Mouse (Mus musculus) lung, adult 18-20 months (tissue): ENCODE measurements around the gene Ccdc177.
A peak's percentile ranks its signal among the peaks of the same experiment; 100 is the strongest.

Source experiments
- DNase-seq, 2 experiments: peaks; one replicate each; pipeline ENCODE4 v3.0.0; 2022; ENCODE audit warnings: mixed read lengths in 2 of 2

The Ccdc177 gene

DNA sequence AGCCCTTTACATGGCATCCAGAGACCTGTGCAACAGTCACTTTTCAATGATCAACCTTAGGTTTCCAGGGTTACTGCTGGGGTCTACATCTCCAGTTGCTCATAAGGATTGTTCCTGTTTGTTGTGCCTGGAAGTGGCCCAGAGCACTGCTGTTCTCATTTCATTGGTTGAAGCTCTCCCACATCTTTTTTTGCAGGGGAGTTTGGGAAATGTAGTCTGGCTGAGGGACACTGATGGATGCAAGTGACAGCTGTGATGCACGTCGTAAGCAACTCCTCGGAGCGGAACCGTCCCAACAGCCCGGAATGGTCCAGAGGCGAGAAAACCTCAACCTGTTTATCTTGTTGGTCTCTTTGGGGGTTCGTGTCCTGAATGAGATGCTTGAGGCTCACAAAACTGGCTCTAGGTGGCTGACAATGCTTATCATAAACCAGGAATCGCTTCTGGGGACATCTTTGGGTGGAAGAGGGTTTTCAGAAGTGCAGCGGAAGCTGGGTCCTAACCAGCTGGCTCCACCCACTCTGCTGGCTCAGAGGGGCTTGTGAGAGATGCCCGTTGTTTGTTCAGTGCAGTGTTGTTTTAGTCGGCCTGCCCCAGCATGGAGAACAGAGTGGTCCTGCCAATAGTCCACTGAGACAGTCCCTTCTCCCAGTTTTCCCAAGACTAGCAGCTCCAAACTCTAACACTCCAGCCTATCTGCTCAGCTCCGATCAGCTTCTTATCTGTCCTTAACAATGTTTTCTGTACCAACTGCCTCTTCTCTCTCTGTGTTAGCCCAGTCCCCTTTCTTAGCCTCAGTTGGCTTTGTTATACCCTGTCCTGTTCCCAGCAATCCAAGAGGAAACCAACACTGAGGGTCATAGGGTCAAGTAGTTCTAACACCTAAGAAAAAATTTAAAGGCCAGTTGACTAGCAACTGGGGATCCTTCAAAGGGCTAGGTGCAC, 25.7 kb downstream of the Ccdc177 start:
- no peak for DNase-seq

- peak; percentile 34 to 36 for DNase-seq
These were observed 29.9 kb downstream of the Ccdc177 start for GRCm38 (mm10) chr12:80730567-80730966.

DNA sequence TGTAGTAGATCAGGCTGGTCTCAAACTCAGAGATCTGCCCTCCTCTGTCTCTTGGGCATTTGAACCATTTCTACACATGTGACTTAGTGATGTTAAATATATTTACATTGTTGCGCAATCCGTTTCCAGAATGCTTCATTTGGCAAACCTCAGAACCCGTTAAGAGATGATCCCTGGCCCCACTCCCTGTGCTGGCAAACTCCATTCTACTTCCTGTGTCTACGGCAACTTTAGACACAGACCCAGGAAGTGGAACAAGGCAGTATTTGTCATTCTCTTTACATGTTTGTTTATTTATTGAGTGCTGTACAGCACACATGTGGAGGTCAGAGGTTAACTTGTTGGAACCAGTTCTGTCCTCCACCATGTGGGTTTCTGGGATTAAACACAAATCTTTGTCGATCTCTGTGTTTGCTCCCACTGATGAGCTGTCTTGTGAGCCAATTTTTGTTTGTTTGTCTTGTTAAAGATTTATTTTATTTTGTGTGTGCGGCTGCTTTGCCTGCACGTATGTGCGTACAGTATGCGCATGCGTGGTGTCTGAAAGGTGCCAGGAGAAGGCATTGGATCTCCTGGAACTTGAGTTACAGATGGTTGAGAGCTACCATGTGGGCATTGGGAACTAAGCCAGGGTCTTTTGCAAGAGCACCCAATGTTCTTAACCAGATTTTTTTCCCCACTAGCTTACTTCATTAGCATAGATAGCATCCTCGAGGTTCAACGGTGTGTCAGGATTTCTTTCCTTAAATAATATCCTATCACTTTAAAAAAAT, 30.5 kb downstream of the Ccdc177 start:
- DNase-seq = peak; percentile 78 to 80

- DNase-seq = no peak
These were observed 31.7 kb downstream of the Ccdc177 start for GRCm38 (mm10) chr12:80728814-80729213.

- DNase-seq = no peak
These were observed 32.3 kb downstream of the Ccdc177 start for GRCm38 (mm10) chr12:80728207-80728606.

DNA sequence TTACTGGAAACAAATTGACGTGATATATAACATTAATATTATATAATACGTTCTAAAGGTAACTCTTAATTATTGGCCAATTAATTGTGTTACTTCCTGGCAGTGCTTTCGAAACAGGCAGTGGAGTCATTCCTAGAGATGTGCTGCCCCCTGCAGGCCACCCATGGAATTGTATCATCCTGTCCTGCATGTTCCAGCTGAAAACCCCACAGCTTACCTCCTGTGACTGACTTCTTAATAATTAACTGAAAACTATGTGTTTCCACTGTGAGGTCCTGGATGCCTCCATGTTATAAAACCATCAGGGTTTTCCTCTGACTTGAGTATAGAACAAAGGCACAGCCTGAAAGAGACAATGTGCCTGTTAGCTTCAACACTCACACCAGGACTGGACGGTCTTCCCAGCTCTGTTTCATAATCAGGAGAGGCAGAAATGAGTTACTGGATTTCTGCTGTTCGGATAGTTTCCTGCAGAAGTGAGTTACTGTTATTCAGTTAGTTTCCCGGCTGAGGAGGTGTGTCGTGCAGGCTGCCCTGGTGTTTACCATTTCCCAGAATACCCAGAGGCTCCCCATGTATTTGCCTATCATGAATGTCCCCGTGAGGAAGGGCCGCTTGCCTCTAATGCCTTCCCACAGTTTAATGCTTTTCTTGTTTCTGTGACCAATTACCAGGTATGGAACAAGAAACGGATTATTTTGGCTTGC, 35.5 kb downstream of the Ccdc177 start:
- peak; percentile 75 to 80 for DNase-seq

- DNase-seq = no peak
These were observed 39.0 kb downstream of the Ccdc177 start for GRCm38 (mm10) chr12:80721458-80721857.

DNA sequence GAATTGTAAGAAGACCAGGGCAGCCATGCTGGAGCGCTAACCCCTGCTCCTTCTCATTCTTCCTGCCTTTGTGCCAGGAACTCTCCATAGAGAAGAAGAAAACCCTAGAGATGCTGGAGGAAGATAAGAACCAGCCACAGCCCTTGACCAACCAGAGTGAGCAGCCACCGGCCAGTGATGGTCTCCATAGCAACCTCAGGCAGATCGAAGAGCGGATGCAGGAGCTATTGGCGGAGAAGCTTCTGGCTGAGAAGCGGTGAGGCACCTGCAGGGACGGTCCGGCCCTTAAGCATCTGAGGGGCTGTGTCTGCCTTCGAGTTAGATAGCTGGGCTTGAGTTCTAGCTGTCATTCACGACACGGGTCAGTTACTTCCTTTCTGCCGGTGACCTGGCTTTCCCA, 40.0 kb downstream of the Ccdc177 start:
- no peak for DNase-seq

GRCm38 (mm10) chr12:80719141-80719540, 41.3 kb downstream of the Ccdc177 start:
- no peak for DNase-seq

- DNase-seq = no peak
These were observed 44.6 kb downstream of the Ccdc177 start for GRCm38 (mm10) chr12:80715915-80716314.

GRCm38 (mm10) chr12:80706915-80707604, 53.4 kb downstream of the Ccdc177 start:
- DNase-seq = peak in 1 of 2 experiments; percentile 35

DNA sequence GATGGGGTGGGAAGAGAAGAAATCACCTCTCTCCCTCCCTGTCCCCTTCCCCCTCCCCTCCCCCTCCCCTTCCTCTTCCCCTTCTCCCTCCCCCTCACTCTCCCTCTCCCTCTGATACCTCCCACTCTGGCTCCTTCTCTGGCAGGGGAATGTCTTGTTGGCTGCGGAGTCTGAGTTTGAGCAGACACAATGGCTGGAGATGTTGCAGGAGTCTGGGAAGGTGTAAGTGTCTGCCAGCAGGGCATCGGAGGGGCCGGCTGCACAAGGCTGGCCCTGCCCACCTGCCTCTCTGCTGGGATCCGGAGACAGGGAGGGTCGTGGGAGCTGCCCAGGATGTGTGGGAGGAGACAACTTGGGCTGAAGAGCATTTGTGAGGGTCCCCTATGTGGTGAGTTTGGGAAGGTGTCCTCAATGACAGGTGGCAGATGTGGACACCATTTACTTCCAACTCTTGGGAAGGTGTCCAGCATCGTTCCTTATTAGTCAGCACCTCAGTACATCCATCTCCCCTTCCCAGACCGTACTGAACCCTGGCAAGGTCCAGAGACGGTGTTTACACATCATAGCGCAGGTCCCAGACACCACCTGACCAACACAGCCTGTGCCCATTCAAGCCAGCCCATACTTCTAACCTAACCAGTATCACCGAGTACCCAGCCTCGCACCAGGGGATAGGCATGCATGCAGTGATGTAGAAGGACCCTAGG, 54.1 kb downstream of the Ccdc177 start:
- DNase-seq = no peak
